Mouse (Mus musculus): ENCODE results near the gene Chst12.
"Not testable (repeated sequence)": the region's sequence is repeated elsewhere in the genome, so short reads cannot be mapped to it uniquely, and the experiment has no call there.

The Chst12 gene

DNA sequence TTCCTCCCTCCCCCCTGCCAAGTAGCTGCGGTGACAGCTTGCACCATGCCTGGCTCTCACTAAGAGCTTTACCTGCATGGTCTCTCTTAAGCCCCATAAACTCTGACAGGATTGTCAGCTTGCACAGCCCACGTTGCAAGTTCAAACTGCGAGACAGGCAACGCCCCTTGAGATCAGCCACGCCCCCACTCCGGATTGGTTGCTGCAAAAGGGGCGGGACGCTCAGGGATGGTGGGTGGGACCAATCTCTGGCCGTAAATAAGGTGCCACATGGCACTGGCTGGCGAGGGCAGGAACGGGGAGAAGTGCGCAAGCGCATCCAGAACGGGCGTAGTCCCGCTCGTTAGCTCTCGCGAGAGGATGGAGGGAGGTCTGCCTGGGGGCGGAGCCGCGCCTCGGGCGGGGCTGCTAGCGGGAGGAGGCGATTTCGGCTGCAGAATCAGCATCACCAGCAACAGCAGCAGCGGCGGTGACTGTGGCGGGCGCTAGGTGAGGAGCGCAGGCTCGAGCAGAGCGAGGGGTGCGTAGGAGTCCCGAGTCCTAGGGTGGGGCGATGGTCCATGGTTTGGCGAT lies at the start of gene Chst12:
TSS of gene Chst12 (plus strand) at position 343 of the 573 bp plus-strand sequence.
- DNase-seq (ENCODE audit: low spot score), result peak; percentile 98

DNA sequence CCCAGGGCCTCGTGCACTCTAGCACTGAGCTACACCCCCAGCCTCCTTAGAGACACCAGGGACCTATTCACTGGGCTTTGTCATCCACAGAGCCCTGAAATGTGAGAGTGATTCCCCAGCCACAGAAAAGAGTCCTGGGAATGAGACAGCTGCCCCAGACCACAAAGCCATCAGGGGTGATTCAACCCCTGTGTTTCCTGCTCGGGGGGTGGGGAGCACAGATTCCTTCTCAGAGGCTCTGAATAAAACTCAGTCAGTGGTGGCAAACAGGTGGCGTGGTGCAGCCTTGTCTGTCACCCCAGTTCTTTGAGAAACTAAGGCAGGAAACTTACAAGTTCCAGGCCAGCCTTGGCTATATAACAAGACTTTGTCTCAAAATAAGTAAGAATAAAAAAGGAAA lies 43.9 kb upstream of the Chst12 start:
- DNase-seq (ENCODE audit: low spot score), result no peak

DNA sequence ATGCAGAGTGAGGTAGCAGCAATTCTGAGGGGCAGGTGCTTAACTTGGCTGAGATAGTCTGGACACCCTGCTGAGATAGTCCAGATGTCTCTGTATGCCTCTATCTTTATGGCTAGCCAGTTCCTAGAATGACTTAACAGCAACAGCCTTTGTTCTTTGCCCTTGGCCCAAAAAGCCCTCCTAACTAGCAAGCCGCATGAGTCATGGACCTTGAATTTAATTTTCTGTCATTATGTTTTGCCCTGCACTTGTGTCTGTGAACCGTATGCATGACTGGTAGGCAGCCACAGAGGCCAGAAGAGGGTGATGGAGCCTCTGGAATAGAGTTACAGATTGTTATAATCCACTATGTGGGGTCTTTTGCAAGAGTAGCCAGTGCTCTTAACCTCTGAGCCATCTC lies 42.2 kb upstream of the Chst12 start:
- not testable (repeated sequence) for DNase-seq (ENCODE audit: low spot score)

DNA sequence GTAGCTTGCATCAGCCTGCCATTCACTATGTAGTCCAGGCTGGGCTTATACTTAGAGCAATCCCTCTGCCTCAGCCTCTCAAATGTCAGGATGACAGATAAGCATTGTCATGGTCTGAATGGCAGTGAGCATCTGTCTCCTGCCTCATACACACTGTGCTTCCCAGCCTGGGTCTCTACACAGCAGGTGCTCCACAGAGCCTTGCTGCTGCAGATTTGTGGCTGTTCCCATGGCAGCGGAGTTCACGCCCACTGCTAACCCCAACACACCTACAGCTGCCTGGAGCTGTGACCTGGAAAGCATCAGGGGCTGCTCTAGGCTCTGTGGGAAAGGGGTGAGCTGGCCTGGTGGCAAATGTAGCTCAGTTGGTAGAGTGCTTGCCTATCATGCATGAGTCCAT lies 40.4 kb upstream of the Chst12 start:
- DNase-seq (ENCODE audit: low spot score), result no peak

DNA sequence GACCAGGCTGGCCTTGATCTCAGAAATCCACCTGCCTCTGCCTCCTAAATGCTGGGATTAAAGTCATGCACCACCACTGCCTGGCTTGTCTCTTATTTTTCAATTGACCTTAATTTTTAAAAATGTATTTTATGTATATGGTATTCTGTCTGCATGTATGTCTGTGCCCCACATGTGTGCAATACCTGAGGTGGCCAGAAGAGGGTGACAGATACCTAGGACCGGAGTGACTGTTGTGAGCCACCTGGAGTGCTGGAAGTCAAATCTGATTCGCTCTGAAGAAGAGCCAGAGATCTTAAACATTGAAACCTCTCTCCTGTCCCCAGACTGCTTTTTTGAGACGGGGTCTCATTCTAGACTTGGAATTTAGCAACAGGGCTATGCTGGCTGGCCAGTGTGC lies 33.0 kb upstream of the Chst12 start:
- no peak for DNase-seq (ENCODE audit: low spot score)

DNA sequence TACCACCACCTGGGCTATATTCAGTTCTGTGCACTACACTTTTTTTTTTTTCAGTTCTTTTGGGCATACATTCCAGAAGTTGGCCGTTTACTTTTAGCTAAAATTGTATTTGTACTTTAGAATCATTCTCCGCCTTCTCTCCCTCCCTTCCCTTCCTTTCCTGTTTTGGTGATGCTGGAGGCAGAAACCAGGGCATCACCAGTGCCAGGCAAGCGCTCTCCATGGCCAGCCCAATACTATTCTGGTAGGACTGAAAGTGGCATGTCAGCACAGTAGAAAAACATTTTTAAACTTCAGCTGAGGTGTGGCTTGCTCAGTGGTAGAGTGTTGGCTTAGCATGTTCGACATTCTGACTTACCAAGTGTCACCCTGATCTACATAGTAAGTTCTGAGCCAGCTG lies 23.9 kb upstream of the Chst12 start:
- DNase-seq (ENCODE audit: low spot score), result no peak

DNA sequence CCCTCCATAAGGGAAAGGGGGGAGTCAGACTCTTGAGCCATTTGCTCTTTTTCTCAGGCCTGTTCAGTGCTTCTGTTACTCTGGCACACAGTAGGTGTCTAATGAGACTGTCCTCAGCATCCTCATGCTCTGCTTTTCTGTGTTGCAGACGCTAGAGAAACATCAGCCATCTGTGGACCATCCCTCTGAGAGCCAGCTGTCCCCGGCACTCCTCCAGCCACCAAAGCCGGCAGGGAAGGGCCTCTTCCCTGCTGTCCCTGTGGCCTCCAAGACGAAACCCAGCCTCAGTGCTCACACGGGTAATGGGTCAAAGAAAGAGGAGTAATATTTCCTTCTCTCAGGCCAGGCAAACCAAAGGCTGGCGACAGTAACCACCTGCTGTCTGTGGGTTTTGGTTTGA lies 14.2 kb upstream of the Chst12 start:
- no peak for DNase-seq (ENCODE audit: low spot score)

DNA sequence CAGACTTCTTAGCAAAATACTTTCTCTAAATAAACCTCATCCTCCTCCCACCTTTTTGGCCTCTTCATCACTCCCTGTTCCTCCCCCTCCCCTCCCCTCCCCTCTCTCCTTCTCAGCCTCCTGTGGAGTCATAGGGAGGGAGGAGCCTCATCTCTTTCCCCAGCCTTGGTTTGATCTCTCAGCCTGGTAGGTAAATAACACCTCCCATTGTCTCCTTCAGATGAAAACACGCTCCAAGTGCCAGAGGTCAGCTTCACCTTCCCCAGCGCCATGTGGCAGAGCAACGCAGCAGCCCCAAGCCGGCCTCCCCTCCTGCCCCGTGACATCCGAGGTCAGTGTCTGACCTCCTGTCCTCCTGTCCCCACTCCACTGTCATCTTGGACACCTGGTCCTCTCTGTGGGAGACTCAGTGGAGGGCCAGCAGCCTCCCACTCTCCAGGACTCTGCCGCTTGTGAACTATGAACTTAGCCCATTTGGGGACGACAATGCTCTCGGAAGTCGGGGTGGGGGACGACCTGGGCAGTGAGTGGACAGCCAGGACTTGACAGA lies 12.6 kb upstream of the Chst12 start:
- no peak for DNase-seq (ENCODE audit: low spot score)

DNA sequence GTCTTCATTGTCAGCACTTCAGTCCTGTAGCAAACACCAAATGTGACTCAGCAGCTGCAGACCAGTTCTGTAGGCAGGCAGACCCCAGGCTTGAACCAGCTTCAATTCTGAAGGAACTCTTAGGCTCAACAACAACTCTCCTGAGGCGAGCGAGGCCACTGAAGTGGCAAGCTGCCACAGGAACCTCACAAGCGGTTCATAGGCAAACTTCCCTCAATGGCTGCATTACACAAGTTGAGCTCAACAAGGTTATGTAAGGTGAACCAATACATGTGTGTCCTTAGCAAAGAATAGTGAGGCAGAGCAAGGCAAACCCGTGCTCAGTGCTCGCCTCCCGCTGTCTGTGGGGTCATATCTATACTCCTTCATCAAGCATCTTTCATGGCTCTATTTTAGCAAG lies 7.2 kb upstream of the Chst12 start:
- no peak for DNase-seq (ENCODE audit: low spot score)

DNA sequence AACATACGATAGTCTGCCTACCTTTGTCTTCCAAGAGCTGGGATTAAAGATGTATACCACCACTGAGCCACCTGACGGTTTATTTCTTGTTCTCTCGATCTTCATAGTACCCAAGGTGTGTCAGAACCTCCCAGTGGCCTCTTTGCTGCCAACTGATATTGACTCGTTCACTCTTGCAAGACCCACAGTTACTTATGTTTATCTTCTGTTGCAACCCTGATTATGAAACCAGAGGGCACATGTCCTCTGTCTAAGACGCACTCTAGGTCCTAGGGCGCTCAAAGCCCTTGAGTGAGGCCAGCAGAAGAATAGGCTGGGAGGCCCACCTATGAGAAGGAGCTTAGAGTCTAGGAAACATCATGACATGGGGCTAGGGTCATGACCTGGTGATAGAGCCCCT lies 4.6 kb upstream of the Chst12 start:
- DNase-seq (ENCODE audit: low spot score), result no peak

DNA sequence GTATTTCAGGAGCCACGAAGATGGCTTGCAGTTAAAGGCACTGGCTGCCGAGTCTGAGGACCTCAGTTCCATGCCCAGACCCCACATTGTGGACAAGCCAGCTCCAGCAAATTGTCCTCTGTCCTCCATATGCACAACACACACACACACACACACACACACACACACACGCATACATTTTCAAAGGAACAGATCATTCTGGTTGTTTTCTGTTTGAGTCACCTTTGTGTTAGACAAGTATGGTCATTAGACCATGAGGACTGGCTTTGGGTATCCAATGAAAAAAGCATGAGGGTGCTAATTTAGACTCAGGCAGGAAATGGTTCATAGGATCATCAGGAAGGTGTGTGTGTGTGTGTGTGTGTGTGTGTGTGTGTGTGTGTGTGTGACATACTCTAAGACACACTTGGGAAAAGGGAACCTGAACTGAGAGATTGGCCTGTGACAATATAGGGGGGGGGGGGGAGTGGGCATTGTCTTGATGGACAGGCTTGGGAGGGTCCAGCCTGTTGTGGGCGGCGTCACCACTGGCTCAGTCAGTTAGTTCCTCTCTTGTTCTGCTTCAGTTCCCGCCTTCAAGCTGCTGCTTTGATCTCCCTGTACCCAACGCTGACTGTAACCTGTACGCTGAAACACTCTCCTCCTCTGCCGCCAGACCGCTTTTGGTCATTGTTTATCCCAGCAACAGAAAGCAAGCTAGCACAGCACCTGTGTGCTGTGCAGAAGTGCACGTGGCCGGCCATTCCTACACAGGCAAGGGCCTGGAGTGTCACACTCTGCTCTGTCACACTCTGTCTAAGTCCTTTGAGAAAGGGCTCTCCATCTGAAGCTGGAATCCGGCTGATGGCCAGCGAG lies 3.1 kb upstream of the Chst12 start:
- DNase-seq (ENCODE audit: low spot score), result no peak

DNA sequence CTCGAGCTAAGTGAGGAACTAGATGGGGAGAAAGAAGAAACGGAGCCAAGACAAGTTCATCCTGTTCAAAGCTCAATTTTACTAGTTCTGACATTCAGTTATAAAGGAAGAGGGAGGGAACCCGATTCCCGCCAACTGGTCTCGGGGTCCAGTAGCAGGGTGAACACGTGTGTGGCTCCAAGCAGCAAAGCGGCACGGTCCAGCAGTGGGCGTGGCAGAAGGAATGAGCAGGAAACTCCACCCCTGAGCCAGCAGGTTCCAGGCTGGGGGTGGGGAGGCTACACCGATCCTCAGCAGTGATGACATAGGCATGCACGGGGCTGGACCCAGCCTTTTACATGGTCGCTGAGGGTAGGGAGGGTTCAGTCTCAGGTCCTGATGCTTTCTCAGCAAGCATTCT lies 2.4 kb upstream of the Chst12 start:
- DNase-seq (ENCODE audit: low spot score), result peak; percentile 40

DNA sequence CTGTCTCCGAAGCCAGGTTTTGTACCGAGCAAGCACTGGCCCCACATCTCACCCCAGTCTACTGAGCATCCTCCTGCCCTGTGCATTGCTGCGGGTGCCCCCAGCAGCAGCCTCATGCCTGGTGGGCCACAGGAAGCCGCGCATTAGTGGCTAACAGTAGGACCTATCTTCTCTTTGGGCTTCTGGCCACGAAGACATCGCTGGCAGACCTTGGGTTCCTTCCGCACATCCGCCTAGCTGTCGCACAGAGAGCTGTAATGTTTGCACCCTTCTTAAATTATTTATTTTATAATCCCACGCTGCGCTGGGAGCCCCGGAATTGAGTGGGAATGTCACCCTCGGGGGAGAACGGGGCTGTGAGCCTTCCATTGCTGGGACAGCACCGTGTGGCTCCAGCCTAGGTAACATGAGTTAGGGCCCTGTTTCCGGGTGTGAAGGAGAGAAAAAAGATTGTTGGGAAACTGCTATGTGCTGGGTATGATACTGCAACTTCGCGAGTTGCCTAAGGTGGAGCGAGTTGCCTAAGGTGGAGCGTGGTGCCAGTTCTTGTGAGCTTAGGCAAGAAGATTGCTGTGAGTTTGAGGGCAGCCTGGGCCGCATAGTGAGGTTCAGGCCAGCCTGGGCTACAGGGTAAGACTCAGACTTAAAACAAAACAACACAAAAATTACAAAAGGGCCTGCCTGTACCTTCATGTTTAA lies 895 bp downstream of the Chst12 start:
- DNase-seq (ENCODE audit: low spot score), result no peak

DNA sequence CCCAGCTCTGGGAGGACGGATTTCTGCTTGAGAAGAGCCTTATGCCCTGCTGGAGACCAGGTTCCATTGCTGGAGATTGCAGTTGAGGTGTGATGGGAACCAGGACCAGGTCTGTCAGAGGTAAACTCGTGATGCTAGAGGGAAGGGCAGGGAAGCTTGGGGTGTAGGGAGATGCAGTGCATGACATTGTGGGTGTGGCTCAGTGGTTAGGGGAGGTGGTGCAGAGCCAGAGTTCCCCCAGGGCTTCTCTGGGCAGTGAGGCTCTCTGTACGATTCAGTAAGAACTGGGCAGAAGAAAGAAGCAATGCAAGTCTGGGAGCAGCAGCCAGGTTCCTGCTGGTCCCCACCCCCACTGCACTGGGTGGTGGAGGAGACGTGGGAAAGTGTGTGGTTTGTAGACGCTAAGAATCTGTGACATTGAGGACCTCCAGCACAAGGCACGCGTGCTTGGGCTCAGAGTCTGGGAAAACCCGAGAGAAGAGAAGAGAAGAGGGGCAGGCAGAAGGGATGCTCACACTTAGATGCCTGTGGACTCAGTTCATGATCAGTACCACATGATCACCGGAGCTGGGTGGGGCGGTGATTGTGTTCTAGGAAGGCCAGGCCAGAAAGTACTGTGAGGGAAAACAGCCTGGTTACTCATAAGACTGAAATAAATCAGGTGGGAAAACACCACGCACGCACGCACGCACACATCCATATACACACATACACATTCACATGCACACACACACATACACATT lies 2.3 kb downstream of the Chst12 start:
- no peak for DNase-seq (ENCODE audit: low spot score)

DNA sequence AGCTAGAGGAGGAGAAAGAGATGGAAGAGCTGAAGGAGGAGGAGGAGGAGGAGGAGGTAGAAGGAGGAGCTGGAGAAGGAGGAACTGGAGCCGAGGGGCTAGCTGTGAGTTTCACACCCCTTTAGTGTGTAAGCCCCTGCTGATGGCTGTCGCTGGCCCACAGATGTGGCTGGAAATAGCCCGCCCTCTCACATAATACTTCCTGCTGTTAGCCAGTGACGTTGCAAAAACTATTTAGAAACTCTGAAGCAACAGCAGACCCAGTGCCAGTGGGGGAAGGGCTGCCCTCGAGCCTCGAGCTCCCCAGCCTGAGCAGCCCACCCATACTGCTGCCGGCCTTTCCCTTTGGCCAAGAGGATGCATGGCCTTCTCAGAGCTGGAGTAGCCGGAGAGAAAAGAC lies 3.3 kb downstream of the Chst12 start:
- DNase-seq (ENCODE audit: low spot score), result no peak

DNA sequence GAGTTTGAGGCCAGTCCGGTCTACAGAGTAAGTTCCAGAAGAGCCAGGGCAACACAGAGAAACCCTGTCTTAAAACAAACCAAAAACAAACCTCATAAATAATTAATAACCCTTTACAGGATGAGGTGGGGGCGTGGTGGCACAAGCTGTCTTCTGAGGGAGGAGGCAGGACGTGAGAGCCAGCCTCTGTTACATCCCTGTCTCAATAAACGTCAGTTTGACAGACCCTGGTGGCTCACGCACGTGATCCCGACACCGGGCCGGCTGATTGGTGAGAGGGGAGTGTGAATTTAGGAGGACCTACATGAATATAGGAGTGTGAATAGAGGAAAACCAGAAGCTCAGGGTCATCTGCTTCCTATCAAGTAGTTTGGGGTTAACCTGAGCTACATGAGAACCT lies 3.9 kb downstream of the Chst12 start:
- no peak for DNase-seq (ENCODE audit: low spot score)

DNA sequence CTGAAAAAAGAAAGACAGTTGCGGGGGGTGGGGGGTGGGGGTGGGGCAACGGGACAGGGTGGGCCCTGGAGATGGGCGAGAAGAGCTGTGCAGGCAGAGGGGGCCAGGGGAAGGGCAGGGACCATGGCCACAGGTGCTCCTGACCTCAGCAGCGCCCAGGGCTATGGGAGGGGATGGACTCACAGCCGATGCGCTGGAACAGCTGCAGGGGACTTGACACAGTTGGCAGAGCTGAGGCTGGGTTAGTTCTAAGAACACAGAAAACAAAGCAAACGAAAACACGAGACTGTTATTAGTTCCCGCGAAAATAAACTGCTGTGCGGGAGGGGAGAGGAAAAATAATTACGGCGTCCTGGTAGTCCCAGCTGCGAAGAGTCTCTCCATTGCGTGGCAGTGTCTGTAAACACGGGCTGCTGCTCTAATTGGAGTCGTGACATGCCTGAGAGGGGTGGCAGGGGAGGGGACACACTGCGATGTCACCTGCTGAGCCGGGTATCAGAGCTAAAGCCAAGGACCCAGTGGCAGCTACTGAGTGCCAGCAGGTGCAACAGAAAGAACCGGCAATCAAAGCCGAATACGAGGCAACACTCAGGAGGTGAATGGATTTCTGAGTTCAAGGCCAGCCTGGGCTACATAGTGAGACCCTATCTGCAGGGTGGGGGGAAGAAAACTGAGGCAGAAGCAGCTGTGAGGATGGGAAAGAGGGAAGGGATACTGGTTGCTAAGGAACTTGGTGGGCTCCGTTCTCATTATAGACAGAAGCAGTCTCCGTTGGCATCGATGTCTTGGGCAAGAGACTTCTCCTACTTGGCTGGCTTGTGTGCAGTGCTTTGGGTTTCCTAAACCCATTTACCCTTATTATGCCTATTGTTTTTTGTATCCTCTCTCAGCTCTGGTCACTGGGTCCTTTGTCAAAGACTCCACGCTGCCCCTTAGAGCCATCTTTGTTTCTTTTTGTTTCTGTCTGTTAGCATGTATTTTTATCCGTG lies 5.0 kb downstream of the Chst12 start:
- DNase-seq (ENCODE audit: low spot score), result no peak

DNA sequence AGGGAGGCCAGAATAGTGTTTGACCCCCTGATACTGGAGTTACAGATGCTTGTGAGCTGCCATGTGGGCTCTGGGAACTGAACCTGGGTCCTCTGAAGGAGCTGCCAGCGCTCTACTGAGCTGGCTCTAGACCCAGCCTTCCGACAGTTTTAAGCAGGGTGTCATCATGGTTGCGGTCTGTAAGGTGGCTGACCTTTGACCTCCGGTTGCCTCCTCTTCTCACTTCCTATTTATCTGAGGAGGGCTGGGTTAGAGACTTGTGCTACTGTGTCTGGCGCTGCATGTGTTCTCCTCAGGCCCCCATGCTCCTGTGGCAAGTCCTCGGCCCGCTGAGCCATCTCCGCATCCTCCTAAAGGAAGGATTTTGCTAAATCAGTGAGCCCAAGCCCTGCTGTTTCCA lies 8.6 kb downstream of the Chst12 start:
- no peak for DNase-seq (ENCODE audit: low spot score)

DNA sequence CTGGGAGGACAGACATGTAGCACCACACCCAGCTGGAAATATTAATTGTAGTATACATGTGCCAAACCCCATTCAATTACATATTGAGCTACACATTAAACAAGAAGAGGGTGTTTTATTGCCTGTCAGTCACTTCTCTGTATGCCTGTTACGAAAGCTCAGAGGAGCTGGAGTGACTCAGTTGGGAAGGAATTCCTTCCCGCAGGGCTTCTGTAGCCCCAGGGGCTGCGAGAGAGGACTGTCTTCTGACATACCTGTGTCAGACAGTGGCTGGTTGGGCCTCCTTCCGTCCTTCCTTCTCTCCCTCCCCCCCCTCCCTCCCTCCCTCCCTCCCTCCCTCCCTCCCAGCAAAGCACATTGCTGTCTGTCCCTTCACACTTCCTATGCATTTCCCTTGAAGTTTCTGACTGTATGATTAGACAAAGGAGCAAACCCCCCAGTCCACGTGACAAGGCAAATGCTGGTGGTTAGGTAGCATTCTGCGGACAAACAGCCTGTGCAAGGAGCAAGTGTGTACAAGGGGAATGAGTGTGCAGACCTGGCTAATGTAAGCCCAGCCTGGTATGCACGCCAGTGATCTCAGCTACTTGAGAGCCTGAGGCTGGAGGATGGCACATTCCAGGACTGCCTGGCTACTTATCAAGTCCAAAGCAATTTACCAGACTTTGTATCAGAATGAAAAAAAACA lies 9.6 kb downstream of the Chst12 start:
- DNase-seq (ENCODE audit: low spot score), result no peak

DNA sequence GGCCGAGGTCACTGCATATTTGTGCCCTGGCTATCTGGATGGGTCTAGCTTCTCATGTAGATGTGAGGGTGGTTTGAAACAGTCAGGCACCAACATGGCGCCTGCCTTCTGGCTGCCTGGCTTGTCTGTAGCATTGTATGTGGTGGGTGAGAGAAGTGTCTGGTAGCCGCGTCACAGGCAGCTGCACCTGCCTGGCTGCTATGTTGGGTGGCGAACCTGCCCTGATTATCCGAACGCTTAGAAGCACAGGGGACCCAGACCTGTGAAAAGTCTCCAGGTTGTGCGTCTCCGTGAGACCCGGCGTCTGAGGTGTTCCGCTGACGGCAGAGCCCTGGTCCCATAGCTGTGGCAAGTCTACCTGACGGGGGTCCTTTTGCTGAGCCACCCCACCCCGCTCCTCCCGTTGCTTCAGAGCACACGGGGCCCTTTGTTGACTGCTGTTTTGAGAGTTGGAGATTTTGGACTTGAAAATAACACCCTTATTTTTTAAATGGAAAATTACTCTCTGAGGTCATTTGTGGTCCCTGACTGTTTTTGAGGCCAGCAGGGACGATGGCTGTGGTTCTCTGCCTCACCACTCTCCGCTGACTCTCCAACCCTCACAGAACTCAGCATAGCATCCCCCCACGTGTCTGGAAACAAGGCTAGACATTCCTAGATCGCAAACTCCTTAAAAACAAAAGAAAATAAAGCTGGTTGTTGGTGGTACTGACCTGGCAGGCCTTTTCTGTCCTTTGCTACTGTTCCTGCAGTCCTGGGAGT lies 12.0 kb downstream of the Chst12 start:
- DNase-seq (ENCODE audit: low spot score), result no peak

Measured in testis, postnatal 14 days (tissue).